Mouse (Mus musculus): ENCODE measurements around the gene Stx4a.

DNA sequence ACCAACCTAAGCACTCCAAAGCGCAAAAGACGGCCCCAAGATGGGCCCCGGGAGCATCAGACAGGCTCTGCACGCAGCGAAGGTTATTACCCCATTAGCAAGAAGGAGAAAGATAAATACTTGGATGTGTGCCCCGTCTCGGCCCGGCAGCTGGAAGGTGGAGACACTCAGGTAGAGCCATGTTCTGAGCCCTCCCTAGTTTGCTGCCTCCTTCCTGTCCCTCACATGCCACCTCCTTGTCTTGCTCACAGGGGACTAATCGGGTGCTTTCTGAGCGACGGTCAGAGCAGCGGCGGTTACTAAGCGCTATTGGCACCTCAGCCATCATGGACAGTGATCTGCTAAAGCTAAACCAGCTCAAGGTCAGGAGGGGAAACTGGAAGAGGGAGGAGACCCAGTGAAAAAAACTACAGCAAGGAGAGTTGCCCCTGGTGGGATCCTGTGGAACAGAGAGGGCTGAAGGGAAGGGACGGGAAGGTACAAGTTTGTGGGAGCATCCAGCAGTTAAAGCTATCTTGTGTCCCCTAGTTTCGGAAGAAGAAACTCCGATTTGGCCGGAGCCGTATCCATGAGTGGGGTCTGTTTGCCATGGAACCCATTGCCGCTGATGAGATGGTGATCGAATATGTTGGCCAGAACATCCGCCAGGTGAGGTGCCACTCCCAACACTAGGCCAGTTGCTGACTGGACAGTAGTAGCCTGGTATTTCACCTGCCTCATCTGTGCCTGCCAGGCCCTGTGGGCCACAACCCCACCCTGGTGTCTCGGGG is 26.8 kb upstream of the Stx4a start:
- no peak for TF ChIP-seq CTCF (IDR thresholded peaks at IDR 0.05; ENCODE audit: low read depth, low read length)
- TF ChIP-seq EP300 (IDR thresholded peaks at IDR 0.05; ENCODE audit: insufficient read depth, low read depth, low read length): no peak
- no peak for TF ChIP-seq POLR2A (IDR thresholded peaks at IDR 0.05; ENCODE audit: insufficient read depth, low read length)
